Mouse (Mus musculus) cerebellum, adult 2 months (tissue): Measurements from ENCODE around the gene Gm39566. TPM values are rescaled to one million over a fixed set of nuclear protein-coding genes. Genes with fewer than 3 reads are reported as not detected.

Experiments used
- DNase-seq, 2 experiments: peaks; one replicate each; pipeline ENCODE4 v3.0.0; 2021
- H3K27ac ChIP-seq: fragments of 200-500 bp; 2 replicates; pipeline ENCODE4 v1.5.1; 2012; ENCODE audit warnings: low read length, control low read depth, inconsistent platforms; ENCODE audit not compliant: insufficient read depth
- H3K27me3 ChIP-seq: fragments of 200-500 bp; 2 replicates; pipeline ENCODE4 v1.6.1; 2012; ENCODE audit warnings: inconsistent platforms, mild to moderate bottlenecking, low read length, moderate library complexity; ENCODE audit not compliant: control insufficient read depth, insufficient read depth
- H3K4me1 ChIP-seq: fragments of 200-500 bp; 2 replicates; pipeline ENCODE4 v1.6.1; 2011; ENCODE audit warnings: low read length; ENCODE audit not compliant: control insufficient read depth, insufficient read depth
- H3K4me3 ChIP-seq: fragments of 200-500 bp; replicated peaks from 2 replicates; pipeline ENCODE3; 2011; ENCODE audit warnings: mild to moderate bottlenecking, low read depth, low read length, control low read depth; ENCODE audit not compliant: insufficient read depth
- CTCF ChIP-seq: fragments of 200-500 bp; IDR thresholded peaks from 2 replicates; pipeline ENCODE4 v1.5.1; 2011; ENCODE audit warnings: low read depth, mild to moderate bottlenecking, control low read depth, low read length, moderate library complexity, borderline replicate concordance; ENCODE audit not compliant: insufficient read depth
- POLR2A ChIP-seq: fragments of 200-500 bp; IDR thresholded peaks from 2 replicates; pipeline ENCODE4 v1.6.1; 2011; ENCODE audit warnings: low read length, control low read depth, borderline replicate concordance; ENCODE audit not compliant: insufficient read depth
- WGBS: fragments of 180-500 bp; shearing (Covaris S2); methylation state at CpG from one replicate; pipeline ENCODE4 v1.1.7; 2018; 5-methylcytosine and 5-hydroxymethylcytosine counted together
- polyA plus RNA-seq: library from polyadenylated mRNA; depleted of rRNA; stranded (reverse); fragments of >200 nt; gene quantifications from 2 replicates; pipeline ENCODE4 v1.2.3, GENCODE M21; 2012

Gene Gm39566
- polyA plus RNA-seq, 1 experiment = not detected

DNA sequence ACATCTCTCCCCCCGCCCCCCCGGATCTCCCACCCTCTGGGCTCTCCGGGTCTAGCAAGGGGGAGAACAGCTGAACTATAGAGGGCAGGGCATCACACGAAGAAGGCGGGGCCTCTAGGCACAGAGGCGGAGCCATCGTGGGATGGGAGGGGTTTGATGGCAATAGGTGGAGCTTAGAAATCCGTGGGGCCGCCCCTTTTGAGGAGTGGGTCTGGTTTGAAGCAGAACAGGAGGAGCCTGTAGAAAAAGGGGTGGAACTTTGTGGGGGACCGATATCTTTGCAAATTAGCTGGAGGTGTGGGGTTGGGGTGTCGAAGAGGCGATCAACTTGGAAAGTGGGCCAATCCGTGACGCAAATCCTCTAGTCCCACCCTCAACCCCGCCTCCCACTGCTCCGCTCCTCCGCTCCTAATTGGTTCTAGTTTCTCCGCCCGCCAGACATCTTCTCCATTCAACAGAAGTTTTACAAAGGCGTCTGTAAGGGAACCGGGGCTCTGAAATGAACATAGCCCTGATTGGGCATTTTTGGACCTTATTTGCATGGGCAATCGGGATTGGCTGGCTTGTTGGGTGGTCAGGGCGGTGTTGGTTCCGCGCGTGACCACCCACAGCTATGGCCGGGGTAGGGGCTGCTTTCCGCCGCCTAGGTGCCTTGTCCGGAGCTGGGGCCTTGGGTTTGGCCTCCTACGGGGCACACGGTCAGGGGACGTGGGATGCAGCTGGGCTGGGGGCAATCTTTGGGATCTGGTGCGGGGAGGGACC is 23.0 kb upstream of the Gm39566 start, which contains the start of gene Tmem256:
TSS of gene Tmem256 (plus strand) at position 563 of the 762 bp plus-strand sequence.
- Histone ChIP-seq H3K27ac (peak within 1 kb of the TSS; percentile 86), H3K4me1 (peaks cover 5% of the 10 kb centered on the region; the same call in 1 of the 2 replicates), H3K27me3 (no peaks in the 10 kb centered on the region), H3K4me3 (peak within 1 kb of the TSS; percentile 98)
- peak; percentile 97 to 99 for DNase-seq
- under 1% methylated on average over 34 of the region's 34 CpGs for WGBS
- TF ChIP-seq CTCF (no peak), POLR2A (peak; percentile 82)

DNA sequence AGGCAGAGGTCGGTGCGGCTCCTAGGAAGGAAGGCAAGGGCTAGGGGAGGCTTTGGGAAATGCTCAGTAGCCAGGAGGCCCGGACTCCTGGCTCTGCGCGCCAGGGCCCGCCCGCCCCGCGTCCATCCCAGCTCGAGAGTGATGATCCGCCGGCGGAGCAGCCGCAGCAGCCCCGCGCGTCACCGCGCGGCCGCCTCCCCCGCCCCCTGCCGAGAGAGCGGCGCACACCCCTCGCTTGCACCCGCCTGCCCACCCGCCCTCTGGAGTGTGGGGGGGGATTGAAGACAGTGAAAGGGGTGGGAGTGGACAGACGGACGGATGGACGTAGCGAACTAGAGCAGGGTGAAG is 22.5 kb upstream of the Gm39566 start, which contains the start of gene Nlgn2:
TSS of gene Nlgn2 (minus strand) at position 181 of the 348 bp plus-strand sequence.
- H3K27me3 ChIP-seq = no peaks in the 10 kb centered on the region
- peaks cover 5% of the 10 kb centered on the region for H3K4me1 ChIP-seq
- H3K27ac ChIP-seq = peak within 1 kb of the TSS; percentile 86
- TF ChIP-seq POLR2A (peak; percentile 47), CTCF (no peak)
- peak within 1 kb of the TSS; percentile 98 for H3K4me3 ChIP-seq
- DNase-seq = no peak
- WGBS = under 1% methylated on average over 32 of the region's 32 CpGs

DNA sequence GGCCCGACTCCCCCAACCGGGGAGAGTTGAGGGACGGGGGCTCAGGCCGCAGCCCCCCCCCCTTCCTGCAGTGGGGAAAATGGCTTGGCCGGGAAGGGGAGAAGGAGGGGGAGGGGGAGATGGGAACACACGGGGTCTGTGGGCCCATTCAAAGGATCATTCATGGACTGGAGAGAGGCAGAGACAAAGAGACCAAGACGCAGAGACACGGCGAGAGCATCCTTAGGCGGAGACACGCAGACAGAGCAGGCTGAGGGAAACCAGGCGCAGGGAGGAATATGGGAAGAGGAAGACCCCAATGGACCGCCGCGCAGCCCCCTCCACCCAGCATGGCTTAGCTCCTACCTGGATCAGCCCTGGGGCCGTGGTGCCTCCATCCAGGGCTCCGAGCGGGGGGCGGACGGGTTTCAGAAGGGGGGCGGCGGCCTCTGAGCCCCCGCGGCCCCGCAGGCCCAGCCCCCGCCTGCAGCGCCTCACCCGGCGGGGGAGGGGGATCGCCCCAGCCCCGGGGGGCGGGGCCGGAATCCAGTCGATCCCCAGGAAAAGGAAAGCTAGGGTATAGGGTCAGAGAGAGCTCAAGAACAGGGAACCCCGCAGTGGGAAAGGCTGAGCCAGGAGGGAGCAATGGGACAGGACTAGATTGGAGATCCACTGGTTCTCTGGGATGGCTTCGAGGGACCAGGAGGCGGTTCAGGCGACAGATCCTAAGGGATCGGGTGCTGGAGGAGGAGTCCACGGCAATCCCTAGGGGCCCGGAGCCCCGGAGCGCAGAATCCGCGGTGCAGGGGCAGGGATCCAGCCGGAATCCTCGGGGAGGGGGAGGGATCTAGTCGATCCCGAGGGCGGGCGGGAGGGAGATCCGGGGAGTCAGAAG is 21.8 kb upstream of the Gm39566 start:
- DNase-seq = peak; percentile 36 to 81
- WGBS = 2% methylated on average over 52 of the region's 52 CpGs
- Histone ChIP-seq H3K27me3 (no peaks in the 10 kb centered on the region), H3K4me3 (peak overlapping the region; percentile 98), H3K27ac (peak overlapping the region; percentile 86), H3K4me1 (peaks cover 5% of the 10 kb centered on the region)
- no peak for TF ChIP-seq CTCF
- TF ChIP-seq POLR2A = no peak

DNA sequence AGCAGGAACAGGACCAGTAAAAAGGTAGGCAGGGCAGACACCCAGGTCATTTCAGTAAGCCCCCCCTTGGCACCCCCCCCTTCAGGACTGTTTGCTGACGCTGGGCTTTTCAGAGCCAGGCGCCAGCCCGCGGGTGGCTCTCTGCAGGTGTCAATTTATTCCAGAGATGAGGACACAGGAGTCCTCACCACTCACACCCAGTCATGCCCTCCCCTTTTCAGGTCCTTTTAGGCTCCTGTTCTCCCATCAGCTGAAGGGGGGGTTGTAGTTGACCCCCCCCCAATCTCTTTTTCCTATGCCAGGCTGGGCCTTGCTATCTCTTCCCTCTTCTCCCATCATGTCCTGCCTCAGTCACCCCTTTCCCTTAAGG is 20.9 kb upstream of the Gm39566 start:
- Histone ChIP-seq H3K4me1 (peaks cover 5% of the 10 kb centered on the region), H3K27me3 (no peaks in the 10 kb centered on the region), H3K27ac (no peak overlapping the region), H3K4me3 (peak overlapping the region; percentile 98)
- DNase-seq = peak in 1 of 2 experiments; percentile 45
- WGBS = 5% methylated on average over 3 of the region's 4 CpGs
- no peak for TF ChIP-seq CTCF
- no peak for TF ChIP-seq POLR2A

DNA sequence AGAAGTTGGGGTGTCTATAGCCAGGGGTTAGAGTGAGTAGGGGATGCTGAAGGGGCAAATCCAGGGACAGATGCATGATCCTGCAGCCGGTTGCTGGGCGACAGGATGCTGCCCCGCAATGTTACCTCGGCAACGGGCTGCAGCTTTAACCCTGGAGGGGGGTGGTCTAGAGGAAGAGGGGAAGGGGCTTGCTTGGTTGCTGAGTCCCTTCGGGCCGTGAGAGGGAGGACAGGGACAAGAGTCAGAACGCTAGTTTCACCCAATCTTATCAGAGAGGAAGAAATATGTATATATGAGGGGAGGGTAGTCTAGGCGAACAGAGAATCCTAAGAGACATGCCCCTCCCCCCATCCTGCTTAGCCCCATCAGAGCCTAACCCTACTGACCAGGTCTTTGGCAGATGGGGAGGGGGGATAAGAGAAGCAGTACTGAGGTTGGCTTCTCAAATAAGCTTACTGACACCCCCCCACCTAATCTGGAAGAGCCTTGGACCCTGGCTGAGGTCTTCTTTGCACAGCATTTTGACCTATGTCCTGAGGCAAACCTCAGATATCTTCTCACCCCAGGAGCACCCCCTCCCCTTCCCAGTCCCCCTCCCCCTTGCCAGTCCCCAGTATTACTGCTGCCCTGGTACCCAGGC is 20.3 kb upstream of the Gm39566 start:
- Histone ChIP-seq H3K4me1 (peaks cover 5% of the 10 kb centered on the region), H3K27me3 (no peaks in the 10 kb centered on the region), H3K27ac (no peak overlapping the region), H3K4me3 (peak overlapping the region; percentile 98)
- DNase-seq = no peak
- no peak for TF ChIP-seq CTCF
- TF ChIP-seq POLR2A = no peak
- 16% methylated on average over 9 of the region's 9 CpGs for WGBS

DNA sequence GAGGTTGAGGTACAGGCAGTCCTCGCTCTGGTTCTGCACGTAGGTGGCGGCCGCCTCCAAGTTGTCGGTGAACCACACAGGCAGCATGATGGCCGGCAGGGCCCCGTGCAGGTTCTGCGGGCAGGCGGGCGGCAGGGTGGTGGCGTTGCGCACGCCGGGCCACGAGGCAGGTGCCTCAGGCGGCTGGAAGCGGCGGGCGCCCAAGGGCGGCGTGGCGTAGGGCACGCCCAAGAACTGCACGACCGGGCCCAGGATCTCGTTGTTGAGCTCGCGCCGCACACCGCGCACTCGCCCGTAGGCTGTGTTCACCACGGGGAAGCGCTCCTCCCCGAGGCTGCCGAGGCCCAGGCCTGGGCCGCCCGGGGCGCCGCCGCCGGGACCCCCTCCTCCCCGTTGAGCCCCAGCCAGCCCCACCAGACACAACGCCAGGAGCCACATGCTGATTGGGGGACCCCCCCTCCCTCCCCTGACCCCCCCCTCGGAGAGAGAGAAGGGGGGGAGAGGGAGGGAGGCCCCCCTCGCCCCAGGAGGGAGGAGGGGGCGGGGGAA is 19.0 kb upstream of the Gm39566 start:
- H3K27me3 ChIP-seq = no peaks in the 10 kb centered on the region
- H3K4me3 ChIP-seq = peak overlapping the region; percentile 6
- 13% methylated on average over 45 of the region's 48 CpGs for WGBS
- TF ChIP-seq POLR2A = no peak
- TF ChIP-seq CTCF = no peak
- peaks cover 5% of the 10 kb centered on the region; the same call in 1 of the 2 replicates for H3K4me1 ChIP-seq
- H3K27ac ChIP-seq = no peak overlapping the region
- peak; percentile 37 to 57 for DNase-seq

DNA sequence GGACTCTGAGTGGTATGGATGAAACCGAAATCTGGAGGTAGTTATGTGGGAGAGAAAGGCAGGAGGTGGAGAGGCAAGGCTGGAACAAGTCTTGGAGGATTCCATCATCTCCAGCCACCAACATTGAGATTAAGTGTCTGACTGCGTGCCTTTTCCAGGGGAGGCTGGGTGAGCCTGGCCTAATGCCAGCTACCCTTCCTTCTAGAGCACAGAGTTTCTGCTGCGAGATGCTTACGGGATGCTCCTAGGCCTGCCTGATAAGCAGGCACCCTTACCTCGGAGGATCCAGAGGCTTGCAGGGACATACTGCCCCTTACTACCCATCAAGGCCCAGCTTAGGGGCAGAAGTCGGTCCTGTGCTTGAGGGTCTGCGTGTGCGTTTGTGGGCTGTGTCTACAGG is 18.5 kb upstream of the Gm39566 start:
- no peak overlapping the region for H3K27ac ChIP-seq
- 58% methylated on average over 8 of the region's 8 CpGs for WGBS
- no peak for DNase-seq
- H3K27me3 ChIP-seq = no peaks in the 10 kb centered on the region
- TF ChIP-seq POLR2A (no peak), CTCF (no peak)
- peaks cover 5% of the 10 kb centered on the region; the same call in 1 of the 2 replicates for H3K4me1 ChIP-seq
- no peak overlapping the region for H3K4me3 ChIP-seq

DNA sequence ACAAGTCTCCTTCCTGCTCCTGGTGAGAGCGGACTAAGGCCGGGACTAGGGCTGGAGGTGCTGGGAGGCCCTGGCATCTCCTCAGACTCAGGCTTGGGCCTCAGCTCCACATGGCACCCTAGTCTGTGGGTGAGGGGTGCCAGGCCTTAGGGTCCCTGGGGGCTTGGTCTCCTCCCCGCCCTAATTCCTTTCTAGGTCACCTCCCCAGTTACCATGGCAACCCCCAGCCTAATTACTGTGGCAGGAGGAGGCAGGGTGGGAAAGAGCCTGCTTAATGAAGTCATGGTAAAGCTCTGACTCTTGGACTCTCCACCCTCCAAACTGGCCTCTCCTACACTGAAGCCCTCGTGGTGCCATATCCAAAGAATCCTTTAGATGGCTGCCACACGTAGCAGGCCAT is 13.7 kb upstream of the Gm39566 start:
- H3K27me3 ChIP-seq = no peaks in the 10 kb centered on the region
- TF ChIP-seq POLR2A (no peak), CTCF (no peak)
- H3K27ac ChIP-seq = no peak overlapping the region
- WGBS = 47% methylated on average over 5 of the region's 5 CpGs
- H3K4me3 ChIP-seq = no peak overlapping the region
- peaks cover 12% of the 10 kb centered on the region for H3K4me1 ChIP-seq
- DNase-seq = no peak
